ENCODE assay signal across 8 mouse cellular contexts in genomic region chr7:101933300-101933699, GRCm38 (mm10). TPM values are rescaled to one million over a fixed set of nuclear protein-coding genes. Genes with fewer than 3 reads are reported as not detected.
DNase-seq lines count a peak whose midpoint lies in the region; ATAC-seq lines count a peak whose summit lies in the region.

No protein-coding gene starts in this region.

- ATAC-seq in heart, embryonic 15.5 days (replicated peaks; ENCODE audit: insufficient number of reproducible peaks, insufficient read depth, low FRiP score, low read depth) = no peak; the same call in 1 of the 2 replicates
- ATAC-seq in liver, embryonic 12.5 days = peak; percentile 40
- peak; percentile 53 for ATAC-seq in neural tube, embryonic 15.5 days (ENCODE audit: low FRiP score)

- H3K27ac ChIP-seq in heart, embryonic 15.5 days = peak overlapping the region; percentile 73
- H3K27ac ChIP-seq in liver, embryonic 12.5 days = peak overlapping the region; percentile 93
- peak overlapping the region; percentile 78 for H3K27ac ChIP-seq in neural tube, embryonic 15.5 days (replicated peaks)

- no peaks in the 10 kb centered on the region for H3K27me3 ChIP-seq in heart, embryonic 15.5 days
- H3K27me3 ChIP-seq in liver, embryonic 12.5 days (replicated peaks) = no peaks in the 10 kb centered on the region
- no peaks in the 10 kb centered on the region for H3K27me3 ChIP-seq in neural tube, embryonic 15.5 days (replicated peaks)

- WGBS in heart, embryonic 15.5 days = 4% methylated on average over 15 of the region's 15 CpGs
- WGBS in liver, embryonic 12.5 days (ENCODE audit: insufficient replicate concordance) = 4% methylated on average over 15 of the region's 15 CpGs
- WGBS in neural tube, embryonic 15.5 days = 8% methylated on average over 15 of the region's 15 CpGs

- peak; percentile 56 for DNase-seq in embryo, embryonic 10 days (ENCODE audit: low spot score)
- DNase-seq in embryo, embryonic 9.5 days (ENCODE audit: extremely low spot score) = no peak
- DNase-seq in thymus, postnatal 14 days = peak; percentile 37
- DNase-seq in thymus, postnatal 36 days = no peak
- no peak for DNase-seq in ovary, postnatal 10 days (ENCODE audit: low spot score)

- H3K9ac ChIP-seq in heart, embryonic 15.5 days = peak overlapping the region; percentile 63
- peak overlapping the region; percentile 76 for H3K9ac ChIP-seq in liver, embryonic 12.5 days
- H3K9ac ChIP-seq in neural tube, embryonic 15.5 days (replicated peaks) = peak overlapping the region; percentile 69

- peak overlapping the region; percentile 78 for H3K4me2 ChIP-seq in heart, embryonic 15.5 days
- peak overlapping the region; percentile 83 for H3K4me2 ChIP-seq in liver, embryonic 12.5 days
- peak overlapping the region; percentile 81 for H3K4me2 ChIP-seq in neural tube, embryonic 15.5 days

- H3K9me3 ChIP-seq in heart, embryonic 15.5 days (replicated peaks) = no peaks in the 10 kb centered on the region
- H3K9me3 ChIP-seq in liver, embryonic 12.5 days (replicated peaks) = no peaks in the 10 kb centered on the region
- no peaks in the 10 kb centered on the region for H3K9me3 ChIP-seq in neural tube, embryonic 15.5 days (replicated peaks)

- peaks cover 11% of the 10 kb centered on the region for H3K4me1 ChIP-seq in heart, embryonic 15.5 days (replicated peaks)
- peaks cover 50% of the 10 kb centered on the region for H3K4me1 ChIP-seq in liver, embryonic 12.5 days
- peaks cover 37% of the 10 kb centered on the region for H3K4me1 ChIP-seq in neural tube, embryonic 15.5 days

- H3K4me3 ChIP-seq in heart, embryonic 15.5 days = peak overlapping the region; percentile 86
- peak overlapping the region; percentile 82 for H3K4me3 ChIP-seq in liver, embryonic 12.5 days
- H3K4me3 ChIP-seq in neural tube, embryonic 15.5 days (replicated peaks) = peak overlapping the region; percentile 82

- H3K36me3 ChIP-seq in heart, embryonic 15.5 days = no peaks in the 10 kb centered on the region
- H3K36me3 ChIP-seq in liver, embryonic 12.5 days = peaks cover 17% of the 10 kb centered on the region
- H3K36me3 ChIP-seq in neural tube, embryonic 15.5 days = no peaks in the 10 kb centered on the region

RNA-seq across cellular contexts. Expression of gene Lrrc51, which starts 0.4 kb away (rescaled TPM):
- 3.9 and 4.6 TPM in 2 replicates for polyA plus RNA-seq in heart, embryonic 15.5 days (2015; fragmentation: Nextera tagmentation; extraction: Ambion mirVana)
- 2.8 and 3.6 TPM in 2 replicates for polyA plus RNA-seq in liver, embryonic 12.5 days (2016; fragmentation: Nextera tagmentation; extraction: Ambion mirVana)
- 9.6 and 9.8 TPM in 2 replicates for polyA plus RNA-seq in neural tube, embryonic 15.5 days (2015; fragmentation: Nextera tagmentation; extraction: Ambion mirVana)

RNA-seq across cellular contexts. Expression of gene Numa1, which starts 0.6 kb away (rescaled TPM):
- 40.0 and 50.0 TPM in 2 replicates for polyA plus RNA-seq in heart, embryonic 15.5 days (2015; fragmentation: Nextera tagmentation; extraction: Ambion mirVana)
- polyA plus RNA-seq in liver, embryonic 12.5 days (2016; fragmentation: Nextera tagmentation; extraction: Ambion mirVana) = 48.7 and 53.0 TPM in 2 replicates
- polyA plus RNA-seq in neural tube, embryonic 15.5 days (2015; fragmentation: Nextera tagmentation; extraction: Ambion mirVana) = 32.1 and 40.1 TPM in 2 replicates

RNA-seq across cellular contexts. Expression of gene Tomt, which starts 27.1 kb away (rescaled TPM):
- 0.10 and 0.22 TPM in 2 replicates for polyA plus RNA-seq in heart, embryonic 15.5 days (2015; fragmentation: Nextera tagmentation; extraction: Ambion mirVana)
- polyA plus RNA-seq in liver, embryonic 12.5 days (2016; fragmentation: Nextera tagmentation; extraction: Ambion mirVana) = 0.14 and 0.30 TPM in 2 replicates
- polyA plus RNA-seq in neural tube, embryonic 15.5 days (2015; fragmentation: Nextera tagmentation; extraction: Ambion mirVana) = 0.41 and 0.46 TPM in 2 replicates

RNA-seq across cellular contexts. Expression of gene Lamtor1, which starts 27.6 kb away (rescaled TPM):
- 130 and 151 TPM in 2 replicates for polyA plus RNA-seq in heart, embryonic 15.5 days (2015; fragmentation: Nextera tagmentation; extraction: Ambion mirVana)
- 82.3 and 82.5 TPM in 2 replicates for polyA plus RNA-seq in liver, embryonic 12.5 days (2016; fragmentation: Nextera tagmentation; extraction: Ambion mirVana)
- polyA plus RNA-seq in neural tube, embryonic 15.5 days (2015; fragmentation: Nextera tagmentation; extraction: Ambion mirVana) = 156 and 158 TPM in 2 replicates

Comparison
In these comparisons a context has a peak if more than half of its experiments do, and no peak if none do; other contexts are left out.
1. DNase-seq: peak in embryo, embryonic 10 days (single experiment) and thymus, postnatal 14 days (single experiment); none in embryo, embryonic 9.5 days (single experiment), thymus, postnatal 36 days (0 of 2) and ovary, postnatal 10 days (single experiment).
2. Peak in every context shown above with its lines, with median percentiles within 50 percentile points of each other: H3K27ac ChIP-seq, H3K4me2 ChIP-seq, H3K4me3 ChIP-seq and H3K9ac ChIP-seq.